Mouse (Mus musculus): Measurements from ENCODE around the gene Cldn15.

The Cldn15 gene

GRCm38 (mm10) chr5:136950521-136950920 lies 15.9 kb upstream of the Cldn15 start:
- DNase-seq, result no peak

GRCm38 (mm10) chr5:136952153-136952552 lies 14.3 kb upstream of the Cldn15 start:
- no peak for DNase-seq

GRCm38 (mm10) chr5:136953015-136953414 lies 13.4 kb upstream of the Cldn15 start, which contains the start of gene Fis1:
TSS of gene Fis1 (plus strand) at chr5:136953275.
- DNase-seq, result peak; percentile 99

- peak; percentile 78 for DNase-seq
Observed at GRCm38 (mm10) chr5:136953440-136953951, 12.9 kb upstream of the Cldn15 start.

- DNase-seq, result peak; percentile 28
Observed at GRCm38 (mm10) chr5:136955622-136956021, 10.8 kb upstream of the Cldn15 start.

- DNase-seq, result no peak
Observed at GRCm38 (mm10) chr5:136957250-136957649, 9.2 kb upstream of the Cldn15 start.

- DNase-seq, result peak; percentile 92
Observed at GRCm38 (mm10) chr5:136958991-136959605, 7.3 kb upstream of the Cldn15 start.

- DNase-seq, result peak; percentile 80
Observed at GRCm38 (mm10) chr5:136960053-136960452, 6.4 kb upstream of the Cldn15 start.

GRCm38 (mm10) chr5:136961334-136961982 lies 5.0 kb upstream of the Cldn15 start:
- peak; percentile 42 for DNase-seq

GRCm38 (mm10) chr5:136961983-136962461 lies 4.4 kb upstream of the Cldn15 start:
- peak; percentile 95 for DNase-seq

- peak; percentile 88 for DNase-seq
Observed at GRCm38 (mm10) chr5:136962501-136962900, 3.9 kb upstream of the Cldn15 start.

- DNase-seq, result peak; percentile 38
Observed at GRCm38 (mm10) chr5:136962966-136963540, 3.4 kb upstream of the Cldn15 start.

- DNase-seq, result no peak
Observed at GRCm38 (mm10) chr5:136965210-136965609, 1.2 kb upstream of the Cldn15 start.

- peak; percentile 69 for DNase-seq
Observed at GRCm38 (mm10) chr5:136965686-136966085, 730 bp upstream of the Cldn15 start.

GRCm38 (mm10) chr5:136966861-136967455 lies 542 bp downstream of the Cldn15 start:
- peak; percentile 49 for DNase-seq

- peak; percentile 91 for DNase-seq
Observed at GRCm38 (mm10) chr5:136967592-136967991, 1.2 kb downstream of the Cldn15 start.

- DNase-seq, result peak; percentile 87
Observed at GRCm38 (mm10) chr5:136970703-136971102, 4.3 kb downstream of the Cldn15 start.

GRCm38 (mm10) chr5:136973670-136974069 lies 7.3 kb downstream of the Cldn15 start:
- no peak for DNase-seq

- no peak for DNase-seq
Observed at GRCm38 (mm10) chr5:136977769-136978168, 11.4 kb downstream of the Cldn15 start.

GRCm38 (mm10) chr5:136979762-136980161 lies 13.3 kb downstream of the Cldn15 start:
- DNase-seq, result no peak

- no peak for DNase-seq
Observed at GRCm38 (mm10) chr5:136980974-136981373, 14.6 kb downstream of the Cldn15 start.

- DNase-seq, result peak; percentile 45
Observed at GRCm38 (mm10) chr5:136982338-136982930, 16.0 kb downstream of the Cldn15 start.

GRCm38 (mm10) chr5:136984828-136985227 lies 18.4 kb downstream of the Cldn15 start:
- no peak for DNase-seq
